Mouse (Mus musculus) myocyte (in vitro differentiated cells): Measurements from ENCODE around the gene Fbxo41.

ENCODE experiments used
- CEBPB ChIP-seq: IDR thresholded peaks from 2 replicates; pipeline ENCODE4 v1.6.1; 2011; ENCODE audit warnings: mild to moderate bottlenecking, moderate library complexity; ENCODE audit not compliant: poor library complexity, insufficient read depth, severe bottlenecking
- MAX ChIP-seq: IDR thresholded peaks from one replicate; pipeline ENCODE4 v1.6.1; 2011; ENCODE audit warnings: low read depth, mild to moderate bottlenecking, control low read depth
- MYOD1 ChIP-seq, 3 experiments: IDR thresholded peaks; one replicate each; pipeline ENCODE4 v1.6.1; 2011; ENCODE audit warnings: control low read depth in 2 of 3, low read depth in 2 of 3, mild to moderate bottlenecking in 2 of 3, moderate library complexity in 1 of 3; ENCODE audit not compliant: insufficient read length in 2 of 3, control insufficient read depth in 1 of 3
- MYOG ChIP-seq, 3 experiments: IDR thresholded peaks; one replicate each; pipeline ENCODE4 v1.6.1; 2011; ENCODE audit warnings: control low read depth in 2 of 3, low read depth in 2 of 3, mild to moderate bottlenecking in 2 of 3; ENCODE audit not compliant: insufficient read length in 2 of 3, control insufficient read depth in 1 of 3, insufficient read depth in 1 of 3
- POLR2A ChIP-seq: IDR thresholded peaks from one replicate; pipeline ENCODE4 v1.6.1; 2011; ENCODE audit warnings: low read depth, mild to moderate bottlenecking, control low read depth, moderate library complexity; ENCODE audit not compliant: insufficient read length
- SRF ChIP-seq: IDR thresholded peaks from one replicate; pipeline ENCODE4 v1.6.1; 2011; ENCODE audit warnings: low read depth; ENCODE audit not compliant: control insufficient read depth, insufficient read length
- TCF12 ChIP-seq: IDR thresholded peaks from one replicate; pipeline ENCODE4 v1.6.1; 2011; ENCODE audit warnings: mild to moderate bottlenecking, control low read depth; ENCODE audit not compliant: poor library complexity, insufficient read depth, severe bottlenecking
- USF1 ChIP-seq: IDR thresholded peaks from one replicate; pipeline ENCODE4 v1.6.1; 2011; ENCODE audit warnings: low read depth, mild to moderate bottlenecking, control low read depth, moderate library complexity

DNA sequence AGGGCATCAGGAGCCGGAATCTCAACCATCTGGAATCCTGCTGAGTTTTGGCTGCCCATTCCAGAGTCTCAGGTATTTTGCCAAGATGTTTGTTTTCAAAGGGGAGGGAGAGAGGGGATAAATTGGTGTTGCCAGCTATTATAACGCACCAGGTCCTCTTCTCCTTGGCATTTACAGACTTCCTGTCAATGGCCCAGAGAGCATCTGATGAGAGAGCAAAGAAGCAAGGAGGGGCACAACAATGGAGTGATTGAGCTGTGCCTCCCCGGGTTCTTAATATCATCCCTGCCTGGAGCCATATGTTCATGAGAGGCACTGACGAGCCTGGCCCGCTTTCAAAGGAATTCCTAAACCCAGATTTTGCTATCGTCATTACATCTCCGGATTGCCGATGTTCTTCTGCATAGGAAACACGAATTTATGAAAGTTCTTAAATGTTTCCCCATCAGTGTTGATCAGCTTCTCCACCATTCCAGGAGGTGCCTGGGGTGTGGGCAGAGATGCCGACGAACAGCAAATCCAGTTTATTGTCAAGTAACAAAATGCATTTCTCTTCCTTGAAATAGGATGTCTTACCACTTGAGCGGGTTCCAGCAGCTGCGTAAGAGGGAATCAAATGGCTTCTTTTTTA is 41.6 kb upstream of the Fbxo41 start:
- no peak for TF ChIP-seq MYOD1 (IDR thresholded peaks at IDR 0.05; ENCODE audit: control insufficient read depth in 1 of 3, insufficient read length in 2 of 3, low read depth in 2 of 3)
- TF ChIP-seq POLR2A: no peak
- TF ChIP-seq TCF12: no peak
- no peak for TF ChIP-seq SRF
- TF ChIP-seq CEBPB: no peak
- TF ChIP-seq MAX: no peak
- TF ChIP-seq USF1: no peak
- TF ChIP-seq MYOG (IDR thresholded peaks at IDR 0.05; ENCODE audit: control insufficient read depth in 1 of 3, insufficient read depth in 1 of 3, insufficient read length in 2 of 3, low read depth in 2 of 3): no peak
